Mouse (Mus musculus) C2C12 (cell line): ENCODE data around the gene 1110008L16Rik.
"Not testable (repeated sequence)": the region's sequence is repeated elsewhere in the genome, so short reads cannot be mapped to it uniquely, and the experiment has no call there.

Experiments used
- CEBPB ChIP-seq: IDR thresholded peaks from one replicate; pipeline ENCODE4 v1.6.1; 2011; ENCODE audit warnings: low read depth, mild to moderate bottlenecking, control low read depth, moderate library complexity
- CTCF ChIP-seq: IDR thresholded peaks from one replicate; pipeline ENCODE4 v1.5.1; 2011; ENCODE audit not compliant: control insufficient read depth, insufficient read depth, insufficient read length
- MAX ChIP-seq: IDR thresholded peaks from one replicate; pipeline ENCODE4 v1.6.1; 2011; ENCODE audit warnings: mild to moderate bottlenecking, control low read depth
- MYOD1 ChIP-seq: IDR thresholded peaks from one replicate; pipeline ENCODE4 v1.6.1; 2011; ENCODE audit warnings: low read depth; ENCODE audit not compliant: control insufficient read depth, insufficient read length
- MYOG ChIP-seq: IDR thresholded peaks from one replicate; pipeline ENCODE4 v1.6.1; 2011; ENCODE audit not compliant: control insufficient read depth, insufficient read length; ENCODE audit errors: extremely low read depth
- USF1 ChIP-seq: IDR thresholded peaks from one replicate; pipeline ENCODE4 v1.6.1; 2011; ENCODE audit warnings: low read depth, mild to moderate bottlenecking, control low read depth, moderate library complexity

DNA sequence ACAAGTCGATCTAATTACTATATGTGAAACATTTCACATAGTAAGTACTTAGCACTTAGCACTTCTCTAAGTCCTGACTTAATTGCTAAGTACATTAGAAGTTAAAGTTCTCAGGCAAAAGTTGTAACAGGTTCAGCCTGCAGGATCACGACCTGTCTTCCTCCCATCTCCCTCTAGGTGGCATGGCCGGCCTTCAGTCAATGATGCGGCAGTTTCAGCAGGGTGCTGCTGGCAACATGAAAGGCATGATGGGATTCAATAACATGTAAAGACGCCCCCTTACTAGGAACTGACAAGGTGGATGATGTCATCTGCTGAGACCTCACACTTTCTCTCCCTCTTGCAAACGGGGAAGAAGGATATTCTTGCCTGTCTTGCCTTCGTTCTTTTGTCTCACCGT lies 37.4 kb upstream of the 1110008L16Rik start:
- TF ChIP-seq CTCF, CEBPB, MAX, MYOD1, MYOG, USF1: not testable (repeated sequence)
